Mouse (Mus musculus) spleen, adult 2 months (tissue): ENCODE measurements around the gene Ogdh.

ENCODE experiments used
- CTCF ChIP-seq: fragments of 200-500 bp; IDR thresholded peaks from 2 replicates; pipeline ENCODE4 v1.5.1; 2011; ENCODE audit warnings: mild to moderate bottlenecking, inconsistent platforms; ENCODE audit not compliant: insufficient read depth, insufficient read length, insufficient replicate concordance; ENCODE audit errors: extremely low read depth
- POLR2A ChIP-seq: fragments of 200-500 bp; IDR thresholded peaks from 2 replicates; pipeline ENCODE4 v1.6.1; 2011; ENCODE audit warnings: low read depth, low read length, inconsistent platforms

DNA sequence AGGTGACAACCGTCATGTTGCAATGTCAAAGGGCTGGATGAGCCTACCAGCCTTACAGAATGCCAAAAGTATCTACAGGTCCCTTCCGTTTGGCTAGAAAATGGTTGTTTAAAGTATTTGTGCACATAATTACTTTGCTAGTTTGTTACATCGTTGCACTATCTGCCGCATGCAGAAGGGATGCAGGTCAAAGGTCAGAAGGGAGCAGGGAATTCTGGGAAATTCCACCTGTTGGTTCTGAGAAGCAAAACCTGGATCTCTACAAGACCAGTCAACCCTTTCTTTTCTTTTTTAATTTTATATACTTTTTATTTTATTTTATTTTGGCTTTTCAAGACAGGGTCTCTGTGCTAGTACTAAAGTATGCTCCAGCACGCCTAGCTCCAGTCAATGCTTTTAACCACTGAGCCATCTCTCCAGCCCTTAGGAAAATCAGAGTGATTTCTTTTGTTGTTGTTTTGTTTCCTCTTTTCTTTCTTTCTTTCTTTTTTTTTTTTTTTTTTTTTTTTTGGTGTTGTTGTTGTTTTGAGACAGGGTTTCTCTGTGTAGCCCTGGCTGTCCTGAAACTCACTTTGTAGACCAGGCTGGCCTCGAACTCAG is 96.8 kb downstream of the Ogdh start:
- no peak for TF ChIP-seq POLR2A
- TF ChIP-seq CTCF, result no peak
